Comparison of ENCODE assay signal across 16 mouse cellular contexts in the genomic region with DNA sequence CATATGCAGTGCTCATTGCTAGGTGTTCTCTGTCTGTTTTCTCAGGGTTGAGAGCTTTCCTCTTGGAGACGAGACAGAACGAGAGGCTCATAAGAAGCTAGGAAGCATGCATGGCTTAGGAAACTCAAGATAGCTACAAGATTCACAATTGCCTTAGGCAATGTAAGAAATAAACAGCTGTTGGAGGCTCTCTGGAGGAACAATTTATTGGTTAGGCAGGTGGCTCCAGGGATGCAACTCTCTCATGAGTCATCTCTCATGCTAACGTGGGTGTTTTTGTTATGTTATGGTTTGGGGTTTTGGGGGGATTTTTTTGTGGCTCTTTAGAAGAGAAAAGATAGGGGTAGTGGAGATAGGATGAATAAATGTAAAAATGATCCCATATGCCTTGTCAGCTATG.
"Had no signal": no experiment of that assay in that cellular context is flagged by ENCODE, and none has a peak within 500 bp of the region (broad histone marks: within the 10 kb centered on the region; RNA-seq: fewer than 3 reads in every experiment).

No protein-coding gene starts in this region.

- H3K27ac ChIP-seq: neural tube, embryonic 13.5 days; neural tube, embryonic 15.5 days; stomach, embryonic 15.5 days; stomach, postnatal 0 days had no signal

- DNase-seq: retina, postnatal 1 day; right cerebral cortex, adult 18-20 months; right cerebral cortex, postnatal 14 days; right cerebral cortex, postnatal 25 days; right cerebral cortex, postnatal 4 days; spleen, adult 18-20 months; thymus, adult 18-20 months; thymus, adult 2 months; thymus, postnatal 14 days; thymus, postnatal 25 days; thymus, postnatal 36 days; thymus, postnatal 4 days had no signal

- H3K4me3 ChIP-seq: neural tube, embryonic 13.5 days; neural tube, embryonic 15.5 days; stomach, embryonic 15.5 days had no signal
